ENCODE assay signal across 9 mouse cellular contexts in genomic region chr10:44177365-44177764, GRCm38 (mm10). TPM values are rescaled to one million over a fixed set of nuclear protein-coding genes. Genes with fewer than 3 reads are reported as not detected.
DNase-seq lines count a peak whose midpoint lies in the region; ATAC-seq lines count a peak whose summit lies in the region.
"Had no signal": no experiment of that assay in that cellular context is flagged by ENCODE, and none has a peak within 500 bp of the region (broad histone marks: within the 10 kb centered on the region; RNA-seq: fewer than 3 reads in every experiment).

No protein-coding gene starts in this region.

- 0% methylated on average over 1 of the region's 1 CpGs for WGBS in heart, embryonic 12.5 days

- H3K9me3 ChIP-seq in heart, embryonic 12.5 days (replicated peaks): no peaks in the 10 kb centered on the region

- DNase-seq in heart, postnatal 10 days: peak; percentile 13 to 40
- DNase-seq in CD4-positive helper T cell, adult 2 months (ENCODE audit: low read depth, low spot score): peak; percentile 21
- peak; percentile 40 for DNase-seq in c-Kit-positive CD71-positive TER-119-positive erythroid progenitor cells, embryonic 14.5 days (ENCODE audit: low spot score)
- peak; percentile 34 for DNase-seq in lung, postnatal 25 days (ENCODE audit: low spot score)
- no peak for DNase-seq in right cerebral cortex, postnatal 36 days (ENCODE audit: low spot score in 2 of 2)
- no peak for DNase-seq in right cerebral cortex, adult 18-20 months
- DNase-seq in heart, postnatal 25 days (ENCODE audit: low spot score): no peak

- intact Hi-C loops in heart, postnatal 10 days (cut with DNase I): loop anchor here (1.0 to 10.0 kb wide), 3 partner anchors 175 to 603 kb away; partner anchors contain the start of gene Cd24a
- intact Hi-C loops in heart, postnatal 25 days (cut with DNase I): loop anchor here (2.0 to 10.0 kb wide), 2 partner anchors 223 to 603 kb away; partner anchors contain the start of gene Cd24a

- peaks cover 4% of the 10 kb centered on the region; the same call in 1 of the 2 replicates for H3K4me1 ChIP-seq in heart, embryonic 12.5 days (replicated peaks)

- no peaks in the 10 kb centered on the region for H3K27me3 ChIP-seq in heart, embryonic 12.5 days (replicated peaks)

- no peak overlapping the region for H3K4me3 ChIP-seq in heart, embryonic 12.5 days
- H3K4me3 ChIP-seq: myocyte had no signal

- no peak overlapping the region for H3K27ac ChIP-seq in heart, embryonic 12.5 days (ENCODE audit: poor library complexity, severe bottlenecking)

- no peak overlapping the region for H3K4me2 ChIP-seq in heart, embryonic 12.5 days

- H3K9ac ChIP-seq in heart, embryonic 12.5 days: no peak overlapping the region

- H3K36me3 ChIP-seq in heart, embryonic 12.5 days: no peaks in the 10 kb centered on the region

- ATAC-seq in heart, embryonic 12.5 days (ENCODE audit: insufficient number of reproducible peaks, low FRiP score): no peak

RNA-seq across cellular contexts. Expression of gene Crybg1, which starts 28.7 kb away (rescaled TPM):
- total RNA-seq in heart, postnatal 10 days (2021): 1 to 10 TPM; 1.8 to 2.1 TPM
- 0.17 and 0.32 TPM in 2 replicates for polyA plus RNA-seq in heart, embryonic 12.5 days (2016; fragmentation: Nextera tagmentation; extraction: Ambion mirVana)
- 1 to 10 TPM; 2.1 to 3.1 TPM for total RNA-seq in heart, postnatal 25 days (2021)

Comparison
In these comparisons a context has a peak if more than half of its experiments do, and no peak if none do; other contexts are left out.
1. DNase-seq: peak in heart, postnatal 10 days (2 of 2), CD4-positive helper T cell, adult 2 months (single experiment), c-Kit-positive CD71-positive TER-119-positive erythroid progenitor cells, embryonic 14.5 days (single experiment) and lung, postnatal 25 days (single experiment); none in right cerebral cortex, postnatal 36 days (0 of 2), right cerebral cortex, adult 18-20 months (single experiment) and heart, postnatal 25 days (single experiment).